Mouse (Mus musculus) MEL (cell line): ENCODE results near the gene Has3. TPM values are rescaled to one million over a fixed set of nuclear protein-coding genes. Genes with fewer than 3 reads are reported as not detected.

ENCODE experiments used
- DNase-seq: peaks from one replicate; pipeline ENCODE4 v3.0.0; 2011; ENCODE audit warnings: low read depth, low spot score
- H3K27ac ChIP-seq: 2 replicates; pipeline ENCODE4 v1.5.1; 2012; ENCODE audit warnings: low read depth, mild to moderate bottlenecking, control low read depth, low read length, moderate library complexity; ENCODE audit not compliant: control insufficient read depth
- H3K27me3 ChIP-seq, 2 experiments: fragments of 150-350 bp in 1 of 2; sonication (generic) in 1 of 2; 2 replicates each; pipeline ENCODE4 v1.6.1; 2012; ENCODE audit warnings: low read length in 2 of 2, mild to moderate bottlenecking in 2 of 2, improper control_type of control experiment in 1 of 2, moderate library complexity in 1 of 2; ENCODE audit not compliant: insufficient read depth in 2 of 2, control insufficient read depth in 1 of 2
- H3K36me3 ChIP-seq, 2 experiments: 2 replicates each; pipeline ENCODE4 v1.6.1; 2012 to 2014; ENCODE audit warnings: low read length in 2 of 2, improper control_type of control experiment in 1 of 2, inconsistent platforms in 1 of 2, mild to moderate bottlenecking in 1 of 2; ENCODE audit not compliant: insufficient read depth in 2 of 2, control insufficient read depth in 1 of 2
- H3K4me1 ChIP-seq, 2 experiments: fragments of 150-350 bp in 1 of 2; sonication (generic) in 1 of 2; 2 replicates each; pipeline ENCODE4 v1.6.1; 2012; ENCODE audit warnings: low read length in 2 of 2, improper control_type of control experiment in 1 of 2, mild to moderate bottlenecking in 1 of 2; ENCODE audit not compliant: insufficient read depth in 2 of 2, control insufficient read depth in 1 of 2
- H3K4me3 ChIP-seq, 2 experiments: fragments of 150-350 bp in 1 of 2; sonication (generic) in 1 of 2; 2 replicates each; pipeline ENCODE4 v1.5.1; 2012; ENCODE audit warnings: low read depth in 2 of 2, low read length in 2 of 2, mild to moderate bottlenecking in 2 of 2, moderate library complexity in 2 of 2, control low read depth in 1 of 2, improper control_type of control experiment in 1 of 2; ENCODE audit not compliant: control insufficient read depth in 1 of 2, insufficient read depth in 1 of 2
- H3K79me2 ChIP-seq: 2 replicates; pipeline ENCODE4 v1.6.1; 2012; ENCODE audit warnings: mild to moderate bottlenecking, low read length, moderate library complexity; ENCODE audit not compliant: control insufficient read depth, poor library complexity, insufficient read depth
- H3K9ac ChIP-seq: 2 replicates; pipeline ENCODE4 v1.6.1; 2012; ENCODE audit warnings: low read depth, mild to moderate bottlenecking, control low read depth, low read length, moderate library complexity; ENCODE audit not compliant: control insufficient read depth, poor library complexity, severe bottlenecking
- H3K9me3 ChIP-seq: fragments of 150-350 bp; sonication (generic); replicated peaks from 2 replicates; pipeline ENCODE4 v1.6.1; 2012; ENCODE audit warnings: mild to moderate bottlenecking, low read length, improper control_type of control experiment, moderate library complexity; ENCODE audit not compliant: insufficient read depth
- CHD1 ChIP-seq: IDR thresholded peaks from 2 replicates; pipeline ENCODE4 v1.6.1; 2012; ENCODE audit warnings: low read depth, mild to moderate bottlenecking, inconsistent platforms, low read length, improper control_type of control experiment
- CHD2 ChIP-seq: IDR thresholded peaks from 2 replicates; pipeline ENCODE4 v1.6.1; 2011; ENCODE audit warnings: low read length, improper control_type of control experiment
- ELF1 ChIP-seq: IDR thresholded peaks from 2 replicates; pipeline ENCODE4 v1.6.1; 2014; ENCODE audit warnings: low read depth, mild to moderate bottlenecking, inconsistent platforms, low read length, improper control_type of control experiment, moderate library complexity
- EP300 ChIP-seq, 2 experiments: IDR thresholded peaks; 2 replicates each; pipeline ENCODE4 v1.6.1; 2011; ENCODE audit warnings: improper control_type of control experiment in 2 of 2, low read length in 2 of 2, low read depth in 1 of 2, mild to moderate bottlenecking in 1 of 2
- JUND ChIP-seq: IDR thresholded peaks from 2 replicates; pipeline ENCODE4 v1.6.1; 2011; ENCODE audit warnings: low read depth, mild to moderate bottlenecking, improper control_type of control experiment, low read length
- KAT2A ChIP-seq: conservative IDR thresholded peaks from 2 replicates; pipeline ENCODE4 v1.6.1; 2012; ENCODE audit warnings: low read depth, low read length, improper control_type of control experiment, inconsistent platforms
- MEF2A ChIP-seq: IDR thresholded peaks from 2 replicates; pipeline ENCODE4 v1.6.1; 2014; ENCODE audit warnings: low read depth, mild to moderate bottlenecking, inconsistent platforms, low read length, improper control_type of control experiment; ENCODE audit not compliant: poor library complexity, insufficient replicate concordance, severe bottlenecking; ENCODE audit errors: extremely low read depth
- POLR2A ChIP-seq, 2 experiments: IDR thresholded peaks; 2 replicates each; pipeline ENCODE4 v1.6.1; 2011 to 2012; ENCODE audit warnings: low read length in 2 of 2, mild to moderate bottlenecking in 2 of 2, control low read depth in 1 of 2, improper control_type of control experiment in 1 of 2, low read depth in 1 of 2, moderate library complexity in 1 of 2; ENCODE audit not compliant: control insufficient read depth in 1 of 2, insufficient read depth in 1 of 2, poor library complexity in 1 of 2
- POLR2AphosphoS2 ChIP-seq: IDR thresholded peaks from 2 replicates; pipeline ENCODE4 v1.6.1; 2011; ENCODE audit warnings: low read length, improper control_type of control experiment
- POLR2AphosphoS5 ChIP-seq: IDR thresholded peaks from 2 replicates; pipeline ENCODE4 v1.6.1; 2012; ENCODE audit warnings: low read depth, borderline replicate concordance, mild to moderate bottlenecking, inconsistent platforms, low read length, moderate library complexity, mixed read lengths
- RAD21 ChIP-seq: IDR thresholded peaks from 2 replicates; pipeline ENCODE4 v1.6.1; 2011; ENCODE audit warnings: mild to moderate bottlenecking, low read depth, low read length, improper control_type of control experiment
- SMC3 ChIP-seq: IDR thresholded peaks from 2 replicates; pipeline ENCODE4 v1.6.1; 2011; ENCODE audit warnings: low read depth, low read length, improper control_type of control experiment
- TAL1 ChIP-seq: IDR thresholded peaks from 2 replicates; pipeline ENCODE4 v1.6.1; 2012; ENCODE audit warnings: mild to moderate bottlenecking, inconsistent platforms, low read length, moderate library complexity, mixed read lengths
- TCF12 ChIP-seq: IDR thresholded peaks from 2 replicates; pipeline ENCODE4 v1.6.1; 2014; ENCODE audit warnings: low read depth, mild to moderate bottlenecking, inconsistent platforms, low read length, improper control_type of control experiment, moderate library complexity
- UBTF ChIP-seq: IDR thresholded peaks from 2 replicates; pipeline ENCODE4 v1.6.1; 2012; ENCODE audit warnings: low read depth, mild to moderate bottlenecking, inconsistent platforms, low read length, improper control_type of control experiment, moderate library complexity, borderline replicate concordance; ENCODE audit not compliant: insufficient read depth
- USF2 ChIP-seq, 2 experiments: IDR thresholded peaks; 2 replicates each; pipeline ENCODE4 v1.6.1; 2011 to 2012; ENCODE audit warnings: improper control_type of control experiment in 2 of 2, low read length in 2 of 2, borderline replicate concordance in 1 of 2, inconsistent platforms in 1 of 2, low read depth in 1 of 2, mild to moderate bottlenecking in 1 of 2; ENCODE audit not compliant: insufficient read depth in 1 of 2
- ZC3H11A ChIP-seq: IDR thresholded peaks from 2 replicates; pipeline ENCODE4 v1.6.1; 2012; ENCODE audit warnings: low read depth, mild to moderate bottlenecking, inconsistent platforms, low read length, improper control_type of control experiment
- ZMIZ1 ChIP-seq: IDR thresholded peaks from 2 replicates; pipeline ENCODE4 v1.6.1; 2012; ENCODE audit warnings: low read depth, mild to moderate bottlenecking, inconsistent platforms, low read length, improper control_type of control experiment, moderate library complexity
- polyA plus RNA-seq, 2 experiments: library from polyadenylated mRNA; stranded (reverse) in 1 of 2; unstranded in 1 of 2; fragments of >175 nt in 1 of 2; fragments of >200 nt in 1 of 2; gene quantifications; 2 replicates each; pipeline versions ENCODE4 v1.2.1 to v1.2.4; 2012; ENCODE audit warnings: low replicate concordance in 2 of 2, low read depth in 1 of 2; ENCODE audit not compliant: insufficient read length in 2 of 2, insufficient read depth in 1 of 2, missing spikeins in 1 of 2
- total RNA-seq: library from RNA; depleted of rRNA; stranded (reverse); fragments of 300-350 nt; gene quantifications from 2 replicates; pipeline ENCODE4 v1.2.3, GENCODE M21; 2012

Gene Has3
- total and polyA plus RNA-seq, 3 experiments, result 0.40 to 5.8 TPM; not detected in 1

DNA sequence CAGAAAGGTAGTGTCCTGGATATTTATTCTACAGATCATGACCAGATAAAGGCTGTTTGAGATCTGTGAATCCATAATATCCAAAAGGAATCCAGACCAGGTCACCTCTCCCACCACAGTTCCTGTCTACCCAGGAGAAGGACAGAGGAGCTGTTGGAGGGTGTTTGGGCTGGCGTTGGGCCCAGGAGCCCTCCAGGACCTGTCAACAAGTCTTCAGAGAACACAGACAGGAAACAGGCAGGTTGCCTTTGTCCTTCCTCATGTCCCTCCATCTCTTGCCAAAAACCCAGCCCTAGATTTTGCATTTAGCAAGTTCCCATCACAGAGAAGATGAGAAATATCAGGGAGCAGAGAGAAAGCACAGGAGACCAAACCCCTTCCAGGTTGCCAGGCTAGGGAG, 35.1 kb upstream of the Has3 start:
- Histone ChIP-seq H3K27me3 (no peaks in the 10 kb centered on the region), H3K9me3 (no peaks in the 10 kb centered on the region), H3K9ac (no peak overlapping the region), H3K4me1 (no peaks in the 10 kb centered on the region), H3K36me3 (no peaks in the 10 kb centered on the region), H3K79me2 (no peaks in the 10 kb centered on the region), H3K27ac (no peak overlapping the region), H3K4me3 (no peak overlapping the region)
- TF ChIP-seq MEF2A (no peak), USF2 (IDR thresholded peaks at IDR 0.05; ENCODE audit: borderline replicate concordance in 1 of 2, insufficient read depth in 1 of 2, low read depth in 1 of 2, low read length in 2 of 2) (no peak), SMC3 (no peak), RAD21 (no peak), POLR2A (IDR thresholded peaks at IDR 0.05; ENCODE audit: control insufficient read depth in 1 of 2, insufficient read depth in 1 of 2, low read depth in 1 of 2, low read length in 2 of 2, poor library complexity in 1 of 2) (no peak), EP300 (IDR thresholded peaks at IDR 0.05; ENCODE audit: low read depth in 1 of 2, low read length in 2 of 2) (no peak), JUND (no peak), POLR2AphosphoS2 (no peak), TCF12 (no peak), CHD2 (no peak), KAT2A (no peak), TAL1 (no peak), UBTF (no peak), ELF1 (no peak)
- no peak for DNase-seq

- Histone ChIP-seq H3K4me1 (no peaks in the 10 kb centered on the region), H3K27me3 (no peaks in the 10 kb centered on the region), H3K9me3 (no peaks in the 10 kb centered on the region), H3K4me3 (no peak overlapping the region), H3K27ac (no peak overlapping the region), H3K9ac (no peak overlapping the region), H3K79me2 (no peaks in the 10 kb centered on the region), H3K36me3 (no peaks in the 10 kb centered on the region)
- TF ChIP-seq ZMIZ1, result no peak
- no peak for TF ChIP-seq POLR2AphosphoS5
- no peak for TF ChIP-seq TCF12
- TF ChIP-seq ZC3H11A, result no peak
- no peak for TF ChIP-seq CHD1
- no peak for TF ChIP-seq CHD2
- DNase-seq, result no peak
Measured at GRCm38 (mm10) chr8:106836525-106836924, 33.5 kb upstream of the Has3 start.
